Mouse (Mus musculus) frontal cortex, adult (tissue): ENCODE data around the gene Ndufaf7.

ENCODE experiments used
- ATAC-seq: cut with Nextera tagmentation; 2 replicates; pipeline ENCODE4 v1.9.2; 2017; ENCODE audit warnings: mild to moderate bottlenecking, moderate library complexity, mixed read lengths; ENCODE audit not compliant: low TSS enrichment

Gene Ndufaf7

GRCm38 (mm10) chr17:78936466-78937228 is at the start of gene Ndufaf7, which contains the start of gene Cebpz:
Ndufaf7 (plus strand) TSS chr17:78937136.
Cebpz (minus strand) TSS chr17:78937066.
- peak; percentile 100 for ATAC-seq

GRCm38 (mm10) chr17:78888554-78888953 is 48.4 kb upstream of the Ndufaf7 start:
- no peak for ATAC-seq

- no peak for ATAC-seq
These were observed 47.8 kb upstream of the Ndufaf7 start for GRCm38 (mm10) chr17:78889184-78889583.

- ATAC-seq = no peak
These were observed 45.9 kb upstream of the Ndufaf7 start for GRCm38 (mm10) chr17:78891020-78891419.

- ATAC-seq = no peak
These were observed 41.9 kb upstream of the Ndufaf7 start for GRCm38 (mm10) chr17:78894991-78895390.

GRCm38 (mm10) chr17:78895394-78895793 is 41.5 kb upstream of the Ndufaf7 start:
- no peak for ATAC-seq

GRCm38 (mm10) chr17:78903158-78903557 is 33.8 kb upstream of the Ndufaf7 start:
- ATAC-seq = no peak

- no peak for ATAC-seq
These were observed 30.0 kb upstream of the Ndufaf7 start, which contains the start of gene Sult6b1 for GRCm38 (mm10) chr17:78906892-78907291. Sult6b1 (minus strand) TSS chr17:78906992.

GRCm38 (mm10) chr17:78909374-78909773 is 27.6 kb upstream of the Ndufaf7 start:
- ATAC-seq = no peak

GRCm38 (mm10) chr17:78912861-78913281 is 24.1 kb upstream of the Ndufaf7 start:
- ATAC-seq = no peak

GRCm38 (mm10) chr17:78913921-78914320 is 23.0 kb upstream of the Ndufaf7 start:
- no peak for ATAC-seq

GRCm38 (mm10) chr17:78915772-78916171 is 21.2 kb upstream of the Ndufaf7 start:
- peak; percentile 2; the same call in 1 of the 2 replicates for ATAC-seq

GRCm38 (mm10) chr17:78916369-78916813 is 20.5 kb upstream of the Ndufaf7 start, which contains the start of gene Cebpzos:
Cebpzos (plus strand) TSS chr17:78916500.
- ATAC-seq = peak; percentile 95

GRCm38 (mm10) chr17:78916899-78917298 is 20.0 kb upstream of the Ndufaf7 start:
- no peak for ATAC-seq

GRCm38 (mm10) chr17:78917696-78918095 is 19.2 kb upstream of the Ndufaf7 start:
- peak; percentile 7; the same call in 1 of the 2 replicates for ATAC-seq

- ATAC-seq = no peak
These were observed 1.1 kb upstream of the Ndufaf7 start for GRCm38 (mm10) chr17:78935857-78936256.

- peak; percentile 41; the same call in 1 of the 2 replicates for ATAC-seq
These were observed 405 bp downstream of the Ndufaf7 start for GRCm38 (mm10) chr17:78937229-78937853.

- no peak for ATAC-seq
These were observed 2.0 kb downstream of the Ndufaf7 start for GRCm38 (mm10) chr17:78938927-78939326.

- no peak for ATAC-seq
These were observed 5.6 kb downstream of the Ndufaf7 start for GRCm38 (mm10) chr17:78942579-78942978.

- no peak for ATAC-seq
These were observed 14.3 kb downstream of the Ndufaf7 start for GRCm38 (mm10) chr17:78951225-78951624.

- no peak for ATAC-seq
These were observed 15.1 kb downstream of the Ndufaf7 start for GRCm38 (mm10) chr17:78952070-78952469.

- no peak for ATAC-seq
These were observed 16.3 kb downstream of the Ndufaf7 start for GRCm38 (mm10) chr17:78953240-78953639.

- ATAC-seq = no peak
These were observed 22.5 kb downstream of the Ndufaf7 start for GRCm38 (mm10) chr17:78959473-78959872.
